Mouse (Mus musculus) liver, embryonic 13.5 days (tissue): ENCODE data around the gene Slc1a5. TPM values are rescaled to one million over a fixed set of nuclear protein-coding genes. Genes with fewer than 3 reads are reported as not detected.
A peak's percentile ranks its signal among the peaks of the same experiment; 100 is the strongest.

ENCODE experiments used
- ATAC-seq: fragments of 200-750 bp; cut with Nextera tagmentation; 2 replicates; pipeline ENCODE4 v1.8.0; 2017; ENCODE audit warnings: low read depth, mild to moderate bottlenecking, moderate number of reproducible peaks, moderate library complexity
- DNase-seq: peaks from one replicate; pipeline ENCODE4 v3.0.0; 2022
- H3K27ac ChIP-seq: fragments of 300-500 bp; sonication (generic); 2 replicates; pipeline ENCODE4 v1.5.1; 2015; ENCODE audit warnings: moderate library complexity, mild to moderate bottlenecking, inconsistent platforms
- H3K27me3 ChIP-seq: fragments of 300-500 bp; sonication (generic); 2 replicates; pipeline ENCODE4 v1.6.1; 2015; ENCODE audit warnings: mild to moderate bottlenecking, inconsistent platforms
- H3K36me3 ChIP-seq: fragments of 300-500 bp; sonication (generic); 2 replicates; pipeline ENCODE4 v1.6.1; 2015; ENCODE audit warnings: mild to moderate bottlenecking, inconsistent platforms
- H3K4me1 ChIP-seq: fragments of 300-500 bp; sonication (generic); replicated peaks from 2 replicates; pipeline ENCODE4 v1.6.1; 2015; ENCODE audit warnings: inconsistent platforms
- H3K4me2 ChIP-seq: fragments of 300-500 bp; sonication (generic); 2 replicates; pipeline ENCODE4 v1.6.1; 2015; ENCODE audit warnings: inconsistent platforms, mild to moderate bottlenecking, moderate library complexity
- H3K4me3 ChIP-seq: fragments of 300-500 bp; sonication (generic); replicated peaks from 2 replicates; pipeline ENCODE4 v1.5.1; 2015; ENCODE audit warnings: mild to moderate bottlenecking, inconsistent platforms
- H3K9ac ChIP-seq: fragments of 300-500 bp; sonication (generic); 2 replicates; pipeline ENCODE4 v1.6.1; 2015; ENCODE audit warnings: mild to moderate bottlenecking, inconsistent platforms
- H3K9me3 ChIP-seq: fragments of 300-500 bp; sonication (generic); replicated peaks from 2 replicates; pipeline ENCODE4 v1.6.1; 2016; ENCODE audit warnings: inconsistent platforms
- WGBS: fragments of 180-500 bp; shearing (Covaris S2); methylation state at CpG from one replicate; pipeline ENCODE4 v1.1.7; 2015; ENCODE audit not compliant: insufficient replicate concordance; 5-methylcytosine and 5-hydroxymethylcytosine counted together
- polyA plus RNA-seq: library from polyadenylated mRNA; unstranded; fragments of >200 nt; fragmentation: Nextera tagmentation; extraction: Ambion mirVana; gene quantifications from 2 replicates; pipeline ENCODE4 v1.2.1, GENCODE M21; 2015

Slc1a5 gene
- polyA plus RNA-seq, 1 experiment from 2014 or later = 92.3 TPM

DNA sequence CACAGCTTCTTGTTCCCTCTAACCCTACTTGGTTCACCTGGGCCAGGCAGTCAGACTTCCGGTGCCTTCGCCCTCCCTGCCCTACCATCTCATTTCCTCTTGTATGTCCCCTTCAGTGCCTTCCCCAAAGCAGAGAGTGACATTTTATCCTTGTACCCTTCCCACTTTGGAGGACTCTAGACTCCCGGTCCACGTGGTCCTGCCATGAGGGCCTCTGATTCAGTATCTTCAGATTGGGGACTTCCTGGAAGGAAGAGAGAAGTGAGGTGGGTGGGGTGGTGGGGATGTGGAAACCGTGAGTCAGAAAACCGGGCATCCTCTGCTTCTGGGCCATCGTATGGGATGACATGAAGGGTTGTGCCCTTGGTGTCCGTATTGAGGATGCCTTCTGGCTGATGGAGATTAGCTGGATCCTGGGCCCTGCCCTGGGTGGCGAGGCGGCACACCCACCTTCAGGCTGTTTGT is 2.1 kb downstream of the Slc1a5 start:
- ATAC-seq (peak; percentile 93), DNase-seq (peak; percentile 88)
- no peaks in the 10 kb centered on the region for H3K9me3 ChIP-seq
- peaks cover 62% of the 10 kb centered on the region for H3K4me1 ChIP-seq
- H3K4me2 ChIP-seq = peak overlapping the region; percentile 85
- no peaks in the 10 kb centered on the region for H3K27me3 ChIP-seq
- H3K36me3 ChIP-seq = peaks cover 47% of the 10 kb centered on the region
- H3K9ac ChIP-seq = peak overlapping the region; percentile 99
- H3K4me3 ChIP-seq = peak overlapping the region; percentile 100
- WGBS = 4% methylated on average over 10 of the region's 10 CpGs
- H3K27ac ChIP-seq = peak overlapping the region; percentile 99

DNA sequence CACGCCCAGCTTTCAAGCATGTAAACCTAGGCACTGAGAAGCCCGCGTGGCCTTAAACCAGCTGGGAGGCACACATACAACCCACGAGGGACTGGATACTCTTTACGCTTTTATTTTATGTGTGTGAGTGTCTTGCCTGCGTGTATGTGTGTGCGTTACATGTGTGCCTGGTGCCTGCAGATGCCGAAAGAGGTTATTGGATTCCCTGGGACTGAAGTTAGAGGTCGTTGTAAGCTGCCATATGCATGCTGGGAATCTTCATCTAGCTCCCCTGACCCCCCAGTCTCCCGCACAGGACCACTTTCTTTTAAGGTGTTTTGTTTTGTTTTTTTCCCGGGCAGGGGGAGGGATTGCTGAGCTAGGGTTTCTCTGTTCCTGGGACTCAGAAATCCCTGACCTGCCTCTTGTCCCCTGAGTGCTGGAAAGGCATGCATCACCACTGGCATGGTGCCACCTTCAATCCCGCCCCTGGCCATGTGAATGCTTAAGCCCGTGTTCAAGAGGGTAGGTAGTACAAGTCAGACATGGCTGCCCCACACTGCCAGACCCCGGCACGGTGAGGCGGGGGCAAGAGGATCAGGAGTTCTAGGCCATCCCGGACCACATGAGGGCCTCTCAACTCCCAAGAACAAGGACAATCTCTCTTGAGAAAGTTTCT is 2.7 kb downstream of the Slc1a5 start:
- 32% methylated on average over 17 of the region's 17 CpGs for WGBS
- H3K4me2 ChIP-seq = peak overlapping the region; percentile 85
- H3K4me1 ChIP-seq = peaks cover 62% of the 10 kb centered on the region
- no peaks in the 10 kb centered on the region for H3K27me3 ChIP-seq
- H3K27ac ChIP-seq = peak overlapping the region; percentile 99
- H3K9me3 ChIP-seq = no peaks in the 10 kb centered on the region
- peak overlapping the region; percentile 100 for H3K4me3 ChIP-seq
- ATAC-seq (no peak), DNase-seq (no peak)
- peak overlapping the region; percentile 99 for H3K9ac ChIP-seq
- peaks cover 53% of the 10 kb centered on the region for H3K36me3 ChIP-seq

- Histone ChIP-seq H3K4me1 (peaks cover 62% of the 10 kb centered on the region), H3K4me3 (peak overlapping the region; percentile 100), H3K9ac (peak overlapping the region; percentile 99), H3K27ac (peak overlapping the region; percentile 99), H3K4me2 (peak overlapping the region; percentile 85), H3K36me3 (peaks cover 59% of the 10 kb centered on the region), H3K9me3 (no peaks in the 10 kb centered on the region), H3K27me3 (no peaks in the 10 kb centered on the region)
- peak; percentile 12; the same call in 1 of the 2 replicates for ATAC-seq
- WGBS = 52% methylated on average over 10 of the region's 10 CpGs
- DNase-seq = peak; percentile 32
These were observed 3.4 kb downstream of the Slc1a5 start for GRCm38 (mm10) chr7:16784498-16784976.

- Histone ChIP-seq H3K36me3 (peaks cover 70% of the 10 kb centered on the region), H3K4me2 (peak overlapping the region; percentile 85), H3K4me3 (peak overlapping the region; percentile 100), H3K9me3 (no peaks in the 10 kb centered on the region), H3K27me3 (no peaks in the 10 kb centered on the region), H3K9ac (peak overlapping the region; percentile 99), H3K27ac (peak overlapping the region; percentile 99), H3K4me1 (peaks cover 54% of the 10 kb centered on the region)
- no peak for DNase-seq
- WGBS = 74% methylated on average over 8 of the region's 8 CpGs
- ATAC-seq = no peak
These were observed 4.5 kb downstream of the Slc1a5 start for GRCm38 (mm10) chr7:16785541-16786083.

DNA sequence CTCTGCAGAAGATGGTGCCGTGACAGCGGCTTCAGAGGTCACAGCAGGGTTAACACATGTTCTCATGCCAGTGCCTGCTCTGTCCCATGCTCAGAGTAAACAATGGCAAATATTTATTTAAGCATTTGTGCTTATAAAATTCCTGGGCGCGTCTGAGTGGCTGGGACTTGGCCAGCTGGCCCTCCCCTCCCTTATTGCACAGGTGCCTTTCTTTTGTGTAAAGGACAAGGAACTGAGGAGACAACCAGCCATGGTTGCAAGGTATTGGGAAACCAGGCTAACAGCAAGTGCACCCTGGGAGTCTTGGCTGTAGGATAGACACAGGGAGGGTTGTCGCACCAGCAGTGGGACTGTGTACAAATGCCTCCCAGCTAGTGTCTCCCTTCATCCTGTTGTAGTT is 11.2 kb downstream of the Slc1a5 start:
- Histone ChIP-seq H3K27ac (peak overlapping the region; percentile 41; the same call in 1 of the 2 replicates), H3K4me3 (no peak overlapping the region), H3K27me3 (no peaks in the 10 kb centered on the region), H3K9me3 (no peaks in the 10 kb centered on the region), H3K9ac (no peak overlapping the region), H3K4me1 (peaks cover 22% of the 10 kb centered on the region), H3K4me2 (no peak overlapping the region), H3K36me3 (peaks cover 100% of the 10 kb centered on the region)
- 84% methylated on average over 5 of the region's 5 CpGs for WGBS
- no peak for DNase-seq
- 0 out of 2 replicates have a peak, but pooled peaks have one; percentile 18 for ATAC-seq

DNA sequence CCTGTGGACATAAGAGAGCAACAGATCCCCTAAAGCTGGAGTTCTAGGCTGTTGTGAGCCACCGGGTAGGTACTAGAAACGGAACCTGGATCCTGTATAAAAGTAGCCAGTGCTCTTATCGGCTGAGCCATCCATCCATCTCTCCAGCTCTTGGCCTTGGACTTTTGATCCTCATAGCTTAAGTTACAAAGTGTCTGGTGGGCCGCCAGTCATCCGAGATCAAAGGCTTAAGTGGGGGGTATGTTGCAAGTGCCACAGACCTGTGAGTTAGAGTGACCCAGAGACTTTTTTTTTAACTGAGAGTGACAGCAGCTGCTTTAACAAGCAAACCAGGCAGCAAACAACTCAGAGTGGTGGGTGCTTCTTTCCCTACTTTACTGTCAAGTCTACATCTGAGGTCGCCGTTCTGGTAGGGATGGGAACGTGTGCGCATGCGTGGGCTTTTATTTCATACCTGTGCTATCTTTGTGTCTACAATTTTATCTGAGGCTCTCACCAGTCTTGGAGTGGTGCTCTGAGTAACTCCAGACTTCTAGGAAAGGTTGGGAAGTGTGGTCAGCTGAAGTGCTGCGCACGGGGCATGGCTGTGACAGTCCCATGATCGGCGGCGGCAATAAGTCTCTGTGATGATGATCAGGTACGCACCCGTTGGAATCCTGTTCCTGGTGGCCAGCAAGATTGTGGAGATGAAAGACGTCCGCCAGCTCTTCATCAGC is 12.0 kb downstream of the Slc1a5 start:
- Histone ChIP-seq H3K9me3 (no peaks in the 10 kb centered on the region), H3K36me3 (peaks cover 100% of the 10 kb centered on the region), H3K4me3 (0 out of 2 replicates have a peak overlapping the region, but pooled peaks have one; percentile 11), H3K9ac (no peak overlapping the region), H3K4me2 (peak overlapping the region; percentile 15; the same call in 1 of the 2 replicates), H3K4me1 (peaks cover 14% of the 10 kb centered on the region), H3K27ac (peak overlapping the region; percentile 41; the same call in 1 of the 2 replicates), H3K27me3 (no peaks in the 10 kb centered on the region)
- DNase-seq (no peak), ATAC-seq (no peak; the same call in 1 of the 2 replicates)
- WGBS = 87% methylated on average over 19 of the region's 19 CpGs

- Histone ChIP-seq H3K9ac (no peak overlapping the region), H3K27ac (no peak overlapping the region), H3K4me3 (no peak overlapping the region), H3K27me3 (no peaks in the 10 kb centered on the region), H3K9me3 (no peaks in the 10 kb centered on the region), H3K4me2 (no peak overlapping the region), H3K36me3 (peaks cover 97% of the 10 kb centered on the region), H3K4me1 (peaks cover 13% of the 10 kb centered on the region)
- WGBS = 92% methylated on average over 5 of the region's 5 CpGs
- no peak for DNase-seq
- ATAC-seq = no peak
These were observed 13.7 kb downstream of the Slc1a5 start for GRCm38 (mm10) chr7:16794886-16795285.

- WGBS = 24% methylated on average over 8 of the region's 8 CpGs
- Histone ChIP-seq H3K36me3 (0 out of 2 replicates have a peak, but pooled peaks cover 3% of the 10 kb centered on the region), H3K9me3 (no peaks in the 10 kb centered on the region), H3K27me3 (no peaks in the 10 kb centered on the region), H3K4me3 (no peak overlapping the region), H3K4me1 (peaks cover 4% of the 10 kb centered on the region), H3K9ac (no peak overlapping the region), H3K4me2 (no peak overlapping the region), H3K27ac (no peak overlapping the region)
- ATAC-seq (0 out of 2 replicates have a peak, but pooled peaks have one; percentile 42), DNase-seq (no peak)
These were observed 23.4 kb downstream of the Slc1a5 start for GRCm38 (mm10) chr7:16804409-16805028.

GRCm38 (mm10) chr7:16807936-16808335 is 26.8 kb downstream of the Slc1a5 start:
- peaks cover 26% of the 10 kb centered on the region for H3K27me3 ChIP-seq
- no peak overlapping the region for H3K4me3 ChIP-seq
- no peak for DNase-seq
- peaks cover 21% of the 10 kb centered on the region for H3K4me1 ChIP-seq
- no peak for ATAC-seq
- H3K36me3 ChIP-seq = no peaks in the 10 kb centered on the region
- 68% methylated on average over 9 of the region's 9 CpGs for WGBS
- H3K27ac ChIP-seq = no peak overlapping the region
- no peaks in the 10 kb centered on the region for H3K9me3 ChIP-seq
- no peak overlapping the region for H3K9ac ChIP-seq
- no peak overlapping the region for H3K4me2 ChIP-seq

GRCm38 (mm10) chr7:16808647-16809046 is 27.5 kb downstream of the Slc1a5 start:
- Histone ChIP-seq H3K4me1 (peaks cover 21% of the 10 kb centered on the region), H3K27ac (no peak overlapping the region), H3K9ac (no peak overlapping the region), H3K9me3 (no peaks in the 10 kb centered on the region), H3K4me3 (no peak overlapping the region), H3K27me3 (peaks cover 26% of the 10 kb centered on the region), H3K4me2 (no peak overlapping the region), H3K36me3 (peaks cover 2% of the 10 kb centered on the region; the same call in 1 of the 2 replicates)
- no peak for ATAC-seq
- WGBS = 77% methylated on average over 9 of the region's 9 CpGs
- DNase-seq = no peak

- Histone ChIP-seq H3K4me2 (no peak overlapping the region), H3K9me3 (no peaks in the 10 kb centered on the region), H3K4me1 (peaks cover 17% of the 10 kb centered on the region), H3K36me3 (peaks cover 4% of the 10 kb centered on the region; the same call in 1 of the 2 replicates), H3K9ac (no peak overlapping the region), H3K4me3 (no peak overlapping the region), H3K27me3 (peaks cover 26% of the 10 kb centered on the region), H3K27ac (no peak overlapping the region)
- 21% methylated on average over 10 of the region's 10 CpGs for WGBS
- ATAC-seq = peak; percentile 36
- peak; percentile 53 for DNase-seq
These were observed 28.6 kb downstream of the Slc1a5 start for GRCm38 (mm10) chr7:16809739-16810138.
